ENCODE assay signal across 28 mouse cellular contexts in the genomic region with DNA sequence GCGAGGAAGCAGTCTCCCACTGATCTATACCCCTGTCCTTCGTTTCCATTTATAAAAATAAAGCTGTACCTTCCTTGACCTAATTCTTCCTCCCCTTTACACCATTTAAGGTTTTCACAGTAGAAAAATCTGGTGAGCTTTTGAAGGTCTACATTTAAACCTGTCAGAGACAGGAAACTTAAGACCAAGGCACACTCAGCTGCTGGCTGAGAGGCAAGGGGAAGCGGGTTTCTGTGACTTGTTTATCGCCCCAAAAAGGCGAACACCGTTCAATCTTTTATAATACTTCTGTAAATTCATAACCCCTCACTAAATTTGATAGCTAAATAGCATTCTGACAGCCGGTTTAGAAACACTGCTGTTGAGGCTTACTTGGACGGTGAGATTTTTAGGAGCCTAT.
"Had no signal": no experiment of that assay in that cellular context is flagged by ENCODE, and none has a peak within 500 bp of the region (broad histone marks: within the 10 kb centered on the region; RNA-seq: fewer than 3 reads in every experiment).

No protein-coding gene starts in this region.

- H3K4me1 ChIP-seq: embryonic facial prominence, embryonic 10.5 days; embryonic facial prominence, embryonic 12.5 days; embryonic facial prominence, embryonic 13.5 days; embryonic facial prominence, embryonic 15.5 days; forebrain, embryonic 10.5 days; forebrain, embryonic 12.5 days had no signal

- ATAC-seq: forebrain, embryonic 13.5 days; forebrain, embryonic 14.5 days; forebrain, embryonic 15.5 days; forebrain, postnatal 0 days had no signal

- H3K4me3 ChIP-seq: embryonic facial prominence, embryonic 10.5 days; embryonic facial prominence, embryonic 12.5 days; embryonic facial prominence, embryonic 13.5 days; embryonic facial prominence, embryonic 15.5 days; erythroblast, embryonic 14.5 days; forebrain, embryonic 10.5 days; forebrain, embryonic 12.5 days; forebrain, embryonic 13.5 days; forebrain, embryonic 15.5 days; gastrocnemius, adult 2 months; heart, adult 2 months had no signal

- H3K27ac ChIP-seq: embryonic facial prominence, embryonic 10.5 days; embryonic facial prominence, embryonic 12.5 days; embryonic facial prominence, embryonic 13.5 days; embryonic facial prominence, embryonic 15.5 days; forebrain, embryonic 10.5 days; forebrain, embryonic 12.5 days; forebrain, embryonic 13.5 days; forebrain, embryonic 15.5 days; gastrocnemius, adult 2 months; heart, adult 2 months had no signal

- H3K9me3 ChIP-seq: embryonic facial prominence, embryonic 10.5 days; embryonic facial prominence, embryonic 12.5 days; embryonic facial prominence, embryonic 13.5 days; embryonic facial prominence, embryonic 15.5 days; forebrain, embryonic 10.5 days had no signal

- H3K4me2 ChIP-seq: embryonic facial prominence, embryonic 12.5 days; embryonic facial prominence, embryonic 13.5 days; embryonic facial prominence, embryonic 15.5 days; forebrain, embryonic 12.5 days; forebrain, embryonic 13.5 days; forebrain, embryonic 15.5 days had no signal

- H3K27me3 ChIP-seq: embryonic facial prominence, embryonic 12.5 days; embryonic facial prominence, embryonic 15.5 days; forebrain, embryonic 12.5 days; forebrain, embryonic 13.5 days; forebrain, embryonic 15.5 days had no signal

- H3K36me3 ChIP-seq: embryonic facial prominence, embryonic 10.5 days; embryonic facial prominence, embryonic 12.5 days; embryonic facial prominence, embryonic 13.5 days; embryonic facial prominence, embryonic 15.5 days; forebrain, embryonic 10.5 days; forebrain, embryonic 12.5 days; forebrain, embryonic 15.5 days had no signal

- H3K9ac ChIP-seq: embryonic facial prominence, embryonic 12.5 days; embryonic facial prominence, embryonic 13.5 days; embryonic facial prominence, embryonic 15.5 days; forebrain, embryonic 12.5 days; forebrain, embryonic 13.5 days; forebrain, embryonic 15.5 days; forebrain, postnatal 0 days had no signal

- DNase-seq: cerebellum, adult 2 months; cerebellum, adult 8-10 months; cerebellum, adult 9-10 months; cerebellum, adult 9-11 months; cerebellum, postnatal 10 days; cerebellum, postnatal 14 days; cerebellum, postnatal 25 days; cerebellum, postnatal 36 days; embryo, embryonic 11 days; forebrain, postnatal 0 days; gastrocnemius, adult 2 months; gastrocnemius, postnatal 10 days; gastrocnemius, postnatal 14 days; gastrocnemius, postnatal 25 days; gastrocnemius, postnatal 36 days; heart, adult 11 months; heart, adult 18-20 months; heart, adult 2 months had no signal
